Mouse (Mus musculus) heart, adult 2 months (tissue): Measurements from ENCODE around the gene Lep. TPM values are rescaled to one million over a fixed set of nuclear protein-coding genes. Genes with fewer than 3 reads are reported as not detected.
A peak's percentile ranks its signal among the peaks of the same experiment; 100 is the strongest.

Source experiments
- DNase-seq, 2 experiments: peaks; one replicate each; pipeline ENCODE4 v3.0.0; 2021
- H3K27ac ChIP-seq: fragments of 200-600 bp; 2 replicates; pipeline ENCODE4 v1.8.1; 2022
- H3K27me3 ChIP-seq: fragments of 200-500 bp; 2 replicates; pipeline ENCODE4 v1.6.1; 2012; ENCODE audit warnings: mild to moderate bottlenecking, low read length, inconsistent platforms, mixed read lengths; ENCODE audit not compliant: control insufficient read depth, insufficient read depth
- H3K36me3 ChIP-seq: fragments of 200-500 bp; 2 replicates; pipeline ENCODE4 v1.6.1; 2012; ENCODE audit warnings: low read length, inconsistent platforms; ENCODE audit not compliant: control insufficient read depth, insufficient read depth
- H3K4me1 ChIP-seq: fragments of 200-500 bp; 2 replicates; pipeline ENCODE4 v1.6.1; 2011; ENCODE audit warnings: low read length; ENCODE audit not compliant: control insufficient read depth, insufficient read depth
- H3K4me3 ChIP-seq: fragments of 200-600 bp; 2 replicates; pipeline ENCODE4 v1.8.1; 2022
- H3K79me2 ChIP-seq: fragments of 200-500 bp; replicated peaks from 2 replicates; pipeline ENCODE4 v1.6.1; 2012; ENCODE audit warnings: mild to moderate bottlenecking, inconsistent platforms, low read length, moderate library complexity, mixed read lengths; ENCODE audit not compliant: control insufficient read depth, insufficient read depth
- H3K9ac ChIP-seq: fragments of 200-500 bp; 2 replicates; pipeline ENCODE4 v1.6.1; 2012; ENCODE audit warnings: low read depth, mild to moderate bottlenecking, control low read depth, inconsistent platforms, low read length, mixed read lengths
- CTCF ChIP-seq: fragments of 200-600 bp; IDR thresholded peaks from 2 replicates; pipeline ENCODE4 v1.8.1; 2022; ENCODE audit warnings: antibody characterized with exemption, mild to moderate bottlenecking, moderate library complexity
- EP300 ChIP-seq: fragments of 200-500 bp; IDR thresholded peaks from 2 replicates; pipeline ENCODE4 v1.6.1; 2011; ENCODE audit warnings: low read depth, low read length, control low read depth; ENCODE audit not compliant: insufficient read depth
- POLR2A ChIP-seq: fragments of 200-500 bp; IDR thresholded peaks from 2 replicates; pipeline ENCODE4 v1.6.1; 2011; ENCODE audit warnings: mild to moderate bottlenecking, low read depth, low read length, control low read depth; ENCODE audit not compliant: insufficient read depth
- WGBS: fragments of 180-500 bp; shearing (Covaris S2); methylation state at CpG from one replicate; pipeline ENCODE4 v1.1.7; 2018; 5-methylcytosine and 5-hydroxymethylcytosine counted together
- intact Hi-C: fragments of 180-260 bp; cut with DNase I; formaldehyde crosslinking; loops from one replicate; pipeline ENCODE4 v1.15.1; 2025
- microRNA-seq, 2 experiments: library from miRNA; unstranded; fragments of <30 nt; microRNA quantifications; one replicate each; pipeline ENCODE4 v1.2.0; 2021
- polyA plus RNA-seq: library from polyadenylated mRNA; depleted of rRNA; stranded (reverse); fragments of >200 nt; gene quantifications from 2 replicates; pipeline ENCODE4 v1.2.3, GENCODE M21; 2012; rRNA removed
- total RNA-seq, 2 experiments: library from RNA; stranded (reverse); gene quantifications; 2 replicates each; pipeline ENCODE4 v1.2.3; 2021

Gene Lep
- total and polyA plus RNA-seq, 3 experiments, result 0.08 to 1.9 (median 0.30) TPM

GRCm38 (mm10) chr6:29111501-29111900 lies 51.5 kb downstream of the Lep start:
- Histone ChIP-seq H3K27me3 (no peaks in the 10 kb centered on the region), H3K9ac (no peak overlapping the region), H3K79me2 (no peaks in the 10 kb centered on the region), H3K36me3 (no peaks in the 10 kb centered on the region), H3K4me1 (peaks cover 6% of the 10 kb centered on the region), H3K4me3 (no peak overlapping the region), H3K27ac (no peak overlapping the region)
- TF ChIP-seq EP300 (no peak), POLR2A (no peak)
- intact Hi-C loops, result no loop called here
- 91% methylated on average over 4 of the region's 4 CpGs for WGBS
- no peak for DNase-seq

DNA sequence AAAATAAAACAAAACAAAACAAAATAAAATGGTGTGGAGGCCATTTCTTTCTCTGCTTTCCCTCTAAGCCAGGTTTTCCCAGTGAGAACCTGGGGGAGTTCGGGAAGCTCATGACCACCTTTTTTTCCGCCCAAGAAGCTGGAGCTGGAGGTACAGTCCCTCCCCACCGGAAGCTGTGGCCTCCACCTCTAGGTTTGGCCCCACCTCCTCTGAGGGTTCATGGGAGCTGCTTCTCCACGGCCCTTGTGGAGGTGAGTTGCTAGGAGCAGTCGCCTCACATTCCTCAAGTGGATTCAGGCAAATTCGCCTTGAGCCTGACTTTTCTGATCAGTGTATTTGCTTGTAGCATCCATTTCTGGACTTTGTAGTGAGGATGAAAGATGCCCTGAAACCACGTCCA lies 55.7 kb downstream of the Lep start:
- H3K4me3 ChIP-seq, result no peak overlapping the region
- peaks cover 6% of the 10 kb centered on the region for H3K4me1 ChIP-seq
- H3K27me3 ChIP-seq, result no peaks in the 10 kb centered on the region
- no peak overlapping the region for H3K27ac ChIP-seq
- TF ChIP-seq CTCF (no peak), POLR2A (no peak), EP300 (no peak)
- intact Hi-C loops, result no loop called here
- H3K79me2 ChIP-seq, result no peaks in the 10 kb centered on the region
- H3K9ac ChIP-seq, result no peak overlapping the region
- peaks cover 2% of the 10 kb centered on the region for H3K36me3 ChIP-seq
- 77% methylated on average over 7 of the region's 7 CpGs for WGBS
- DNase-seq, result no peak

DNA sequence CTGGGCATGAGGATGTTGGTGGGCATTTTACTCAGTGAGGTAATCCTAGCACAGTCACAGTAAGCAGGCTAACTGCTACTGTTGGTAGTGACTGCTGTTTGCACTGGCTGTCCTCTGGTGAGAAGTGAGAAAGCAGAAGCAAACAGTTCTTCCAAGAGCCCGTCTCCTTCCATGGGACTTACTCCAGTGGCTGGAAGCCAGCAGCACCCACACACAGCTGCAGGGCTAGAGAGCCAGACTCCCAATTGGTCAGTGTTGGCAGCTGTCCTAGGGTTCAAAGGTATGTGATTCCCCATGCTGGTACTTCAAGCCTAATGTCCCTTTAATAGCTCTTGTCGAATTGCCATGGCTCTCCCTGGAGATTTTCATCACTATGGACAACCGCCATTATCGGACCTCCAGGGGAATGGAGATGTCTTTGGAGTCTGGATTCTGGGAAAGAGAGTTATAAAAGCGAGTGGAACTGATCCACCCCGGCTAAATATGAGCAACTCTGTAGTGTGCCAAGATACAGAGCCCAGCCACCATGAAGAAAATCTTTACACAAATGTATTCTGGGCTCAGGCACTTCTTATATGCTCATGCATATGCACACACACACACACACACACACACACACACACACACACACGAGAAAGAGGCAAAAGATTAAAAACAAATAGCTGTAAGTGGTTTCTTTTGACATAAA lies 57.5 kb downstream of the Lep start:
- no peak overlapping the region for H3K9ac ChIP-seq
- peaks cover 2% of the 10 kb centered on the region for H3K36me3 ChIP-seq
- no peaks in the 10 kb centered on the region for H3K27me3 ChIP-seq
- no peak overlapping the region for H3K4me3 ChIP-seq
- WGBS, result 33% methylated on average over 7 of the region's 7 CpGs
- TF ChIP-seq EP300, result no peak
- TF ChIP-seq POLR2A, result no peak
- no peak for TF ChIP-seq CTCF
- intact Hi-C loops, result no loop called here
- no peaks in the 10 kb centered on the region for H3K79me2 ChIP-seq
- peak overlapping the region; percentile 8; the same call in 1 of the 2 replicates for H3K27ac ChIP-seq
- peaks cover 6% of the 10 kb centered on the region for H3K4me1 ChIP-seq
- DNase-seq, result peak; percentile 76 to 82

DNA sequence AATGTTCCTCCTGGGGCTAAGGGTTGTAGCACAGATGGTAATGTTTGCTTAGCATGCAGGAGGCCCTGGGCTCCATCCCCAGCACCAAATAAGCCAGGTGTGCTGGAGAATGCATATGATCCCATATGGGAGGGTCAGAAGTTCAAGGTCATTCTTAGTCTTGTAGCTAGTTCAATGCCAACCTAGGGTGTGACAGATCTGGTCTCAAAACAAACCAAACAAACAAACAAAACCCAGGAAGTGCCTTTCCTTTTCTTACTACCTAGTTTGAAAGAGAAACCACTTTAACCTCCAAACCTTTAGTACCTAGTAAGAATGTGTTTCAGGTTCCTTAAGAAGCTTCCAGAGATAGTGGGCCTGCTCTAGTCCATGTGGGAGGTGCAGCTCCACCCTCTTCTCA lies 58.2 kb downstream of the Lep start:
- intact Hi-C loops, result no loop called here
- H3K4me3 ChIP-seq, result no peak overlapping the region
- no peak overlapping the region for H3K9ac ChIP-seq
- no peak overlapping the region for H3K27ac ChIP-seq
- H3K27me3 ChIP-seq, result no peaks in the 10 kb centered on the region
- peaks cover 6% of the 10 kb centered on the region for H3K4me1 ChIP-seq
- H3K36me3 ChIP-seq, result peaks cover 2% of the 10 kb centered on the region
- TF ChIP-seq EP300 (no peak), CTCF (no peak), POLR2A (no peak)
- H3K79me2 ChIP-seq, result no peaks in the 10 kb centered on the region
- no peak for DNase-seq

GRCm38 (mm10) chr6:29118963-29119362 lies 58.9 kb downstream of the Lep start:
- H3K4me1 ChIP-seq, result peaks cover 6% of the 10 kb centered on the region
- H3K4me3 ChIP-seq, result no peak overlapping the region
- TF ChIP-seq CTCF, result no peak
- no peak for TF ChIP-seq EP300
- TF ChIP-seq POLR2A, result no peak
- H3K79me2 ChIP-seq, result no peaks in the 10 kb centered on the region
- no peak overlapping the region for H3K9ac ChIP-seq
- no peak for DNase-seq
- peaks cover 2% of the 10 kb centered on the region for H3K36me3 ChIP-seq
- H3K27me3 ChIP-seq, result no peaks in the 10 kb centered on the region
- no peak overlapping the region for H3K27ac ChIP-seq
- intact Hi-C loops, result no loop called here
- 50% methylated on average over 4 of the region's 4 CpGs for WGBS

GRCm38 (mm10) chr6:29119990-29120389 lies 60.0 kb downstream of the Lep start:
- TF ChIP-seq EP300 (no peak), POLR2A (no peak), CTCF (no peak)
- H3K36me3 ChIP-seq, result peaks cover 2% of the 10 kb centered on the region
- intact Hi-C loops, result no loop called here
- H3K9ac ChIP-seq, result no peak overlapping the region
- no peak for DNase-seq
- H3K79me2 ChIP-seq, result no peaks in the 10 kb centered on the region
- WGBS, result 76% methylated on average over 13 of the region's 13 CpGs
- no peak overlapping the region for H3K4me3 ChIP-seq
- H3K27me3 ChIP-seq, result no peaks in the 10 kb centered on the region
- no peak overlapping the region for H3K27ac ChIP-seq
- peaks cover 6% of the 10 kb centered on the region for H3K4me1 ChIP-seq

Small RNA genes within 50 kb of the gene (microRNA-seq; reads per million reads assigned to microRNA genes)
- gene Mir129-1, result 1.7 to 3.9 reads per million in 2 experiments

Other genes starting within 250 kb of the Lep start
- gene Lrrc4, start 228.5 kb upstream of the Lep start, total RNA-seq, result under 1 TPM; 0.43 to 0.47 TPM
- gene Lrrc4, start 228.5 kb upstream of the Lep start, polyA plus RNA-seq, result 0.67 and 0.68 TPM in 2 replicates
- gene Rbm28, start 104.8 kb downstream of the Lep start, total RNA-seq, result 10 to 100 TPM; 18.4 to 18.8 TPM
- gene Rbm28, start 104.8 kb downstream of the Lep start, polyA plus RNA-seq, result 4.6 and 13.2 TPM in 2 replicates
- 1 to 10 TPM; 2.2 TPM for gene Prrt4, start 119.4 kb downstream of the Lep start, total RNA-seq
- gene Prrt4, start 119.4 kb downstream of the Lep start, polyA plus RNA-seq, result 2.0 and 2.2 TPM in 2 replicates
- gene Impdh1, start 156.1 kb downstream of the Lep start, total RNA-seq, result 10 to 100 TPM; 17.8 to 18.9 TPM
- 34.2 and 36.3 TPM in 2 replicates for gene Impdh1, start 156.1 kb downstream of the Lep start, polyA plus RNA-seq
- 1 to 10 TPM; 5.3 TPM for gene Hilpda, start 212.3 kb downstream of the Lep start, total RNA-seq
- 12.1 and 15.8 TPM in 2 replicates for gene Hilpda, start 212.3 kb downstream of the Lep start, polyA plus RNA-seq
- gene Fam71f2, start 219.4 kb downstream of the Lep start, total RNA-seq, result not detected
- gene Fam71f2, start 219.4 kb downstream of the Lep start, polyA plus RNA-seq, result 0.70 and 1.4 TPM in 2 replicates